Mouse (Mus musculus) midbrain, embryonic 13.5 days (tissue): Measurements from ENCODE around the gene Tmem202. TPM values are rescaled to one million over a fixed set of nuclear protein-coding genes. Genes with fewer than 3 reads are reported as not detected.

Experiments
- ATAC-seq: fragments of 200-750 bp; cut with Nextera tagmentation; 2 replicates; pipeline ENCODE4 v1.8.0; 2017; ENCODE audit warnings: mild to moderate bottlenecking, moderate TSS enrichment, moderate library complexity
- H3K27ac ChIP-seq: fragments of 300-500 bp; sonication (generic); 2 replicates; pipeline ENCODE4 v1.5.1; 2015; ENCODE audit warnings: inconsistent platforms, mild to moderate bottlenecking, moderate library complexity
- H3K27me3 ChIP-seq: fragments of 300-500 bp; sonication (generic); 2 replicates; pipeline ENCODE4 v1.6.1; 2015; ENCODE audit warnings: mild to moderate bottlenecking, inconsistent platforms
- H3K36me3 ChIP-seq: fragments of 300-500 bp; sonication (generic); 2 replicates; pipeline ENCODE4 v1.6.1; 2015; ENCODE audit warnings: mild to moderate bottlenecking, inconsistent platforms
- H3K4me1 ChIP-seq: fragments of 300-500 bp; sonication (generic); replicated peaks from 2 replicates; pipeline ENCODE4 v1.6.1; 2015; ENCODE audit warnings: inconsistent platforms
- H3K4me2 ChIP-seq: fragments of 300-500 bp; sonication (generic); replicated peaks from 2 replicates; pipeline ENCODE4 v1.6.1; 2015; ENCODE audit warnings: moderate library complexity, mild to moderate bottlenecking, inconsistent platforms
- H3K4me3 ChIP-seq: fragments of 300-500 bp; sonication (generic); replicated peaks from 2 replicates; pipeline ENCODE4 v1.5.1; 2015; ENCODE audit warnings: mild to moderate bottlenecking, inconsistent platforms
- H3K9ac ChIP-seq: fragments of 300-500 bp; sonication (generic); replicated peaks from 2 replicates; pipeline ENCODE4 v1.6.1; 2015; ENCODE audit warnings: mild to moderate bottlenecking, inconsistent platforms
- H3K9me3 ChIP-seq: fragments of 300-500 bp; sonication (generic); 2 replicates; pipeline ENCODE4 v1.6.1; 2016; ENCODE audit warnings: mild to moderate bottlenecking, inconsistent platforms
- WGBS: fragments of 180-500 bp; shearing (Covaris S2); methylation state at CpG from one replicate; pipeline ENCODE4 v1.1.7; 2015; 5-methylcytosine and 5-hydroxymethylcytosine counted together
- polyA plus RNA-seq: library from polyadenylated mRNA; unstranded; fragments of >200 nt; fragmentation: Nextera tagmentation; extraction: Ambion mirVana; gene quantifications from 2 replicates; pipeline ENCODE4 v1.2.1, GENCODE M21; 2015

Gene Tmem202
- polyA plus RNA-seq, 1 experiment from 2014 or later = 0.74 TPM

DNA sequence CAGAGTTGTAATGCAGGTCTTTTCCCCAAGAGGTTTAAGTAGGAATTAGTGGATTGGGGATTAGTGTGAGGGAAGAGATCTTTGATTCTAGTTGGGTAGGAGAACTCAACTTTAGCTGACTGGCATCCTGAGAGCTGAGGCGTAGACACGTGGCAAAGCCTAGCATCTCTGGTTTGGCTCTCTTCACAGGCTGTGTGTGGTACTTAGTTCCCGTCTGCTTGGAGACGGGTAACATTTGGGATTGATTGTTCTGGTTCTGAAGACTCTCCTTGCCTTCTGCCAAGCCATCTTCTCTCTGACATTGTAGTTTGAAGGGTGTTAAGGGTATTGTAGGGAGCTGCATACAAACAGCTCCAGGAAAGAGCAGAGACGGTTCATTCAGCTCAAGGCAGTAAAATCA is 13.0 kb upstream of the Tmem202 start:
- 88% methylated on average over 5 of the region's 5 CpGs for WGBS
- no peaks in the 10 kb centered on the region for H3K9me3 ChIP-seq
- H3K4me3 ChIP-seq = no peak overlapping the region

GRCm38 (mm10) chr9:59551620-59552031 is 12.0 kb upstream of the Tmem202 start:
- ATAC-seq = no peak
- H3K9me3 ChIP-seq = no peaks in the 10 kb centered on the region
- H3K9ac ChIP-seq = no peak overlapping the region
- H3K4me3 ChIP-seq = no peak overlapping the region
- H3K4me2 ChIP-seq = no peak overlapping the region
- H3K4me1 ChIP-seq = no peaks in the 10 kb centered on the region
- H3K36me3 ChIP-seq = peaks cover 25% of the 10 kb centered on the region
- 86% methylated on average over 3 of the region's 3 CpGs for WGBS
- no peak overlapping the region for H3K27ac ChIP-seq
- H3K27me3 ChIP-seq = no peaks in the 10 kb centered on the region

More for the DNA sequence above, 13.0 kb upstream of the Tmem202 start:
- Histone ChIP-seq H3K27ac (no peak overlapping the region), H3K27me3 (no peaks in the 10 kb centered on the region), H3K4me2 (no peak overlapping the region), H3K9ac (no peak overlapping the region), H3K4me1 (no peaks in the 10 kb centered on the region), H3K36me3 (peaks cover 35% of the 10 kb centered on the region)
- no peak for ATAC-seq

DNA sequence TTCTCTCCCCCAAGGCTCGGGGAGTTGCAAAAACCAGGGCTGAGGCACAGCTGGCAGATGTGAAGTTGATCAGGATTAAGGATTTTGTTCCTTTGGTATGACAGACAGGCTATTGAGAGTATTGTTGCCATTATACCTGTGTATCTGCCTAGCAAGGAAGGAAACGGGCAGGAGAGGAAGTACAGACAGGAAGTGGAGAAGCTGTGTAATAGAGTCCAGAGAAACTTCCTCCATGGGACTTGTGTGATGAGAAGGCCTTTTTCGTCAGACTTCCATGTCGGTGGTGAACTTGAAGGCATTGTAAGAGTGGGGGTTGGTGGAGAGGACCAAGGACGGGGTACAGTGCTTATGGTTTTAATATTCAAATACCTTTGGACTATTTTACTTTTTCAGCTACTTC is 11.4 kb upstream of the Tmem202 start:
- H3K4me2 ChIP-seq = no peak overlapping the region
- WGBS = 87% methylated on average over 5 of the region's 5 CpGs

GRCm38 (mm10) chr9:59550077-59550476 is 10.4 kb upstream of the Tmem202 start:
- Histone ChIP-seq H3K4me2 (no peak overlapping the region), H3K4me1 (no peaks in the 10 kb centered on the region), H3K9ac (no peak overlapping the region), H3K27ac (no peak overlapping the region), H3K9me3 (no peaks in the 10 kb centered on the region), H3K27me3 (no peaks in the 10 kb centered on the region), H3K36me3 (peaks cover 14% of the 10 kb centered on the region; the same call in 1 of the 2 replicates), H3K4me3 (no peak overlapping the region)
- WGBS = 81% methylated on average over 4 of the region's 4 CpGs
- ATAC-seq = no peak

More for the DNA sequence above, 11.4 kb upstream of the Tmem202 start:
- Histone ChIP-seq H3K27ac (no peak overlapping the region), H3K4me1 (no peaks in the 10 kb centered on the region), H3K4me3 (no peak overlapping the region), H3K36me3 (peaks cover 21% of the 10 kb centered on the region), H3K9me3 (no peaks in the 10 kb centered on the region), H3K27me3 (no peaks in the 10 kb centered on the region), H3K9ac (no peak overlapping the region)
- no peak for ATAC-seq

- no peaks in the 10 kb centered on the region for H3K27me3 ChIP-seq
- peaks cover 5% of the 10 kb centered on the region; the same call in 1 of the 2 replicates for H3K36me3 ChIP-seq
- H3K4me3 ChIP-seq = no peak overlapping the region
- no peak overlapping the region for H3K9ac ChIP-seq
- no peak for ATAC-seq
- H3K27ac ChIP-seq = no peak overlapping the region
- H3K9me3 ChIP-seq = no peaks in the 10 kb centered on the region
- H3K4me1 ChIP-seq = no peaks in the 10 kb centered on the region
- 53% methylated on average over 2 of the region's 2 CpGs for WGBS
- no peak overlapping the region for H3K4me2 ChIP-seq
Measured at GRCm38 (mm10) chr9:59548961-59549487, 9.4 kb upstream of the Tmem202 start.

GRCm38 (mm10) chr9:59547869-59548268 is 8.2 kb upstream of the Tmem202 start:
- Histone ChIP-seq H3K4me1 (0 out of 2 replicates have a peak, but pooled peaks cover 3% of the 10 kb centered on the region), H3K4me2 (no peak overlapping the region), H3K27ac (no peak overlapping the region), H3K9me3 (no peaks in the 10 kb centered on the region), H3K4me3 (no peak overlapping the region), H3K9ac (no peak overlapping the region), H3K27me3 (no peaks in the 10 kb centered on the region), H3K36me3 (0 out of 2 replicates have a peak, but pooled peaks cover 3% of the 10 kb centered on the region)
- 88% methylated on average over 1 of the region's 1 CpGs for WGBS
- no peak for ATAC-seq

- no peak overlapping the region for H3K27ac ChIP-seq
Measured at GRCm38 (mm10) chr9:59544739-59545138, 5.1 kb upstream of the Tmem202 start.

GRCm38 (mm10) chr9:59542766-59543324 is 3.2 kb upstream of the Tmem202 start:
- H3K4me3 ChIP-seq = no peak overlapping the region
- no peak overlapping the region for H3K27ac ChIP-seq
- 0 out of 2 replicates have a peak, but pooled peaks cover 2% of the 10 kb centered on the region for H3K27me3 ChIP-seq
- no peak overlapping the region for H3K4me2 ChIP-seq
- no peaks in the 10 kb centered on the region for H3K36me3 ChIP-seq
- no peaks in the 10 kb centered on the region for H3K9me3 ChIP-seq
- ATAC-seq = no peak
- no peak overlapping the region; the same call in 1 of the 2 replicates for H3K9ac ChIP-seq
- peaks cover 33% of the 10 kb centered on the region for H3K4me1 ChIP-seq

More at GRCm38 (mm10) chr9:59544739-59545138, 5.1 kb upstream of the Tmem202 start:
- H3K27me3 ChIP-seq = no peaks in the 10 kb centered on the region
- H3K4me1 ChIP-seq = peaks cover 28% of the 10 kb centered on the region
- no peaks in the 10 kb centered on the region for H3K36me3 ChIP-seq
- H3K4me3 ChIP-seq = no peak overlapping the region
- no peaks in the 10 kb centered on the region for H3K9me3 ChIP-seq
- H3K9ac ChIP-seq = no peak overlapping the region
- no peak for ATAC-seq
- no peak overlapping the region for H3K4me2 ChIP-seq
- 89% methylated on average over 5 of the region's 5 CpGs for WGBS

- H3K4me3 ChIP-seq = no peak overlapping the region
- 97% methylated on average over 6 of the region's 6 CpGs for WGBS
- H3K27ac ChIP-seq = no peak overlapping the region
- peak overlapping the region; percentile 82 for H3K4me2 ChIP-seq
- H3K9ac ChIP-seq = no peak overlapping the region
- ATAC-seq = no peak
- H3K36me3 ChIP-seq = no peaks in the 10 kb centered on the region
- peaks cover 33% of the 10 kb centered on the region for H3K4me1 ChIP-seq
- 0 out of 2 replicates have a peak, but pooled peaks cover 9% of the 10 kb centered on the region for H3K27me3 ChIP-seq
- no peaks in the 10 kb centered on the region for H3K9me3 ChIP-seq
Measured at GRCm38 (mm10) chr9:59541617-59542016, 2.0 kb upstream of the Tmem202 start.

DNA sequence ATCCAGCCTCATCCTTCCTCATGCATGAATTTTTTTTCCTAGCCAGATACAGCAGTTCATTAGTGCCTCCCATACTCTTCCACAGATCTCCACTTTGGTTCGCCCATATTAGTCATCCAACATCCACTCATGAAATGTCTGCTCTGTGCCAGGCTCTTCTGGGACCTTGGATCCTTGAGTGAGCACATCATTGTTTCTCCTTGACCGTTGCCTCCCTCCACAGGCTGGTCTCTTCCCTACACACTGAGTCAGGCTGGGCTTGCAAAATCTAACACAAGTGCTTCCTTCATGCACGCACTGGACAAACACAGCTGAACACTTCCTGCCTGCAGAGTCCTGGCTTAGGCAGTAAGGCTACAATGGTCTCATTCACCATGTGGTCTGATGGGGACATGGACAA is 2.0 kb downstream of the Tmem202 start:
- no peak for ATAC-seq
- 88% methylated on average over 3 of the region's 3 CpGs for WGBS

DNA sequence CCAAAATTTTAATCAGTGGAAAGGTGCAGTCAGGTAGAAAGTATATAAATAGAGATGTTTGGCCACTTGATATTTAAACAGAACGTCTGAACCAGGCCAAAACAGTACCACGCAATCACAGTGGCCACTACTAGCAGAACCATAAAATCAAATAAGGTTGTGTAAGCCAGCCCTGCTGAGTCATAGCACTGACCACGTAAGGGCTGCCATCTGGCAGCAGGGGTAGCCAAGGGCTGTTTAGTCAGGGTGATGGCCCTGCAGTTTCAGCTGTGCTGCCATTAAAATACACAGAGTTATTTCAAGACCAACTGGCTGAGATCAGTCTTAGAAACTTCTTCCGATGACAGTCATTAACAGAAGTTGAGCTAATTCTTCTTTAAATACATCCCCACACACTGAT is 5.8 kb downstream of the Tmem202 start:
- Histone ChIP-seq H3K9me3 (no peaks in the 10 kb centered on the region), H3K36me3 (no peaks in the 10 kb centered on the region), H3K27me3 (0 out of 2 replicates have a peak, but pooled peaks cover 9% of the 10 kb centered on the region), H3K4me1 (peaks cover under 1% of the 10 kb centered on the region), H3K9ac (no peak overlapping the region), H3K27ac (no peak overlapping the region), H3K4me2 (no peak overlapping the region), H3K4me3 (no peak overlapping the region)
- ATAC-seq = no peak
- 84% methylated on average over 4 of the region's 4 CpGs for WGBS

More for the DNA sequence above, 2.0 kb downstream of the Tmem202 start:
- Histone ChIP-seq H3K4me1 (peaks cover 28% of the 10 kb centered on the region), H3K9me3 (no peaks in the 10 kb centered on the region), H3K4me3 (no peak overlapping the region), H3K27me3 (0 out of 2 replicates have a peak, but pooled peaks cover 9% of the 10 kb centered on the region), H3K36me3 (no peaks in the 10 kb centered on the region), H3K4me2 (no peak overlapping the region), H3K27ac (no peak overlapping the region), H3K9ac (no peak overlapping the region)

GRCm38 (mm10) chr9:59533422-59533821 is 6.2 kb downstream of the Tmem202 start:
- WGBS = 73% methylated on average over 2 of the region's 2 CpGs
- Histone ChIP-seq H3K27ac (no peak overlapping the region), H3K4me1 (no peaks in the 10 kb centered on the region), H3K4me2 (no peak overlapping the region), H3K27me3 (0 out of 2 replicates have a peak, but pooled peaks cover 9% of the 10 kb centered on the region), H3K9ac (no peak overlapping the region), H3K36me3 (no peaks in the 10 kb centered on the region), H3K4me3 (no peak overlapping the region), H3K9me3 (no peaks in the 10 kb centered on the region)
- no peak for ATAC-seq
